Mouse (Mus musculus) heart, postnatal 0 days (tissue): ENCODE data around the gene Son. TPM values are rescaled to one million over a fixed set of nuclear protein-coding genes. Genes with fewer than 3 reads are reported as not detected.
A peak's percentile ranks its signal among the peaks of the same experiment; 100 is the strongest.

Experiments used
- ATAC-seq: fragments of 200-750 bp; cut with Nextera tagmentation; 2 replicates; pipeline ENCODE4 v1.8.0; 2017; ENCODE audit warnings: low read depth, moderate number of reproducible peaks, moderate library complexity; ENCODE audit not compliant: insufficient read depth
- DNase-seq: peaks from one replicate; pipeline ENCODE4 v3.0.0-alpha.2; 2016; ENCODE audit warnings: low spot score
- H3K27ac ChIP-seq: fragments of 300-500 bp; sonication (generic); 2 replicates; pipeline ENCODE4 v1.5.1; 2014; ENCODE audit warnings: low read depth, mild to moderate bottlenecking
- H3K27me3 ChIP-seq: fragments of 300-500 bp; sonication (generic); 2 replicates; pipeline ENCODE4 v1.6.1; 2014; ENCODE audit warnings: low read length, mixed read lengths; ENCODE audit not compliant: control insufficient read depth, insufficient read depth
- H3K36me3 ChIP-seq: fragments of 300-500 bp; sonication (generic); replicated peaks from 2 replicates; pipeline ENCODE4 v1.6.1; 2014; ENCODE audit warnings: low read length, mixed read lengths; ENCODE audit not compliant: control insufficient read depth, insufficient read depth
- H3K4me1 ChIP-seq: fragments of 300-500 bp; sonication (generic); 2 replicates; pipeline ENCODE4 v1.6.1; 2014; ENCODE audit warnings: antibody characterized with exemption; ENCODE audit not compliant: control insufficient read depth, insufficient read depth
- H3K4me2 ChIP-seq: fragments of 300-500 bp; sonication (generic); 2 replicates; pipeline ENCODE4 v1.6.1; 2014; ENCODE audit warnings: low read depth, mild to moderate bottlenecking, low read length, moderate library complexity
- H3K4me3 ChIP-seq: fragments of 300-500 bp; sonication (generic); 2 replicates; pipeline ENCODE4 v1.5.1; 2014; ENCODE audit warnings: low read depth, low read length
- H3K9ac ChIP-seq: fragments of 300-500 bp; sonication (generic); replicated peaks from 2 replicates; pipeline ENCODE4 v1.6.1; 2014; ENCODE audit warnings: low read depth, low read length, mixed read lengths
- H3K9me3 ChIP-seq: fragments of 300-500 bp; sonication (generic); replicated peaks from 2 replicates; pipeline ENCODE4 v1.6.1; 2016; ENCODE audit warnings: low read length; ENCODE audit not compliant: control insufficient read depth
- CTCF ChIP-seq: IDR thresholded peaks from 2 replicates; pipeline ENCODE4 v1.5.1; 2016; ENCODE audit warnings: antibody characterized with exemption, control low read depth, low read depth
- EP300 ChIP-seq: IDR thresholded peaks from 2 replicates; pipeline ENCODE4 v1.6.1; 2016; ENCODE audit warnings: antibody characterized with exemption, low read depth
- WGBS: fragments of 180-500 bp; shearing (Covaris S2); extraction: QIAGEN DNeasy Blood & Tissue Kit; methylation state at CpG from one replicate; pipeline ENCODE4 v1.1.7; 2014; 5-methylcytosine and 5-hydroxymethylcytosine counted together
- polyA plus RNA-seq: library from polyadenylated mRNA; unstranded; fragments of >200 nt; fragmentation: Nextera tagmentation; extraction: Ambion mirVana; gene quantifications from 2 replicates; pipeline ENCODE4 v1.2.1, GENCODE M21; 2015
- total RNA-seq: library from RNA; depleted of rRNA; stranded (reverse); fragments of >200 nt; gene quantifications from 2 replicates; pipeline ENCODE4 v1.2.3, GENCODE M21; 2014; ENCODE audit warnings: low replicate concordance; rRNA removed

Son gene
- total and polyA plus RNA-seq, 2 experiments from 2014 or later, result 69.1 to 243 TPM

GRCm38 (mm10) chr16:91716927-91717349 is 69.6 kb downstream of the Son start:
- Histone ChIP-seq H3K27me3 (no peaks in the 10 kb centered on the region), H3K4me2 (no peak overlapping the region), H3K36me3 (peaks cover 19% of the 10 kb centered on the region; the same call in 1 of the 2 replicates), H3K9ac (no peak overlapping the region), H3K4me3 (no peak overlapping the region), H3K27ac (no peak overlapping the region), H3K9me3 (no peaks in the 10 kb centered on the region), H3K4me1 (no peaks in the 10 kb centered on the region)
- 42% methylated on average over 11 of the region's 11 CpGs for WGBS
- DNase-seq, result peak; percentile 15
- no peak for TF ChIP-seq EP300
- TF ChIP-seq CTCF, result 0 out of 2 replicates have a peak, but pooled peaks have one; percentile 15
- ATAC-seq, result peak; percentile 74

GRCm38 (mm10) chr16:91717399-91717798 is 70.1 kb downstream of the Son start:
- DNase-seq (no peak), ATAC-seq (no peak)
- Histone ChIP-seq H3K4me3 (no peak overlapping the region), H3K27me3 (no peaks in the 10 kb centered on the region), H3K9ac (no peak overlapping the region), H3K27ac (no peak overlapping the region), H3K9me3 (no peaks in the 10 kb centered on the region), H3K4me2 (no peak overlapping the region), H3K36me3 (peaks cover 17% of the 10 kb centered on the region; the same call in 1 of the 2 replicates), H3K4me1 (no peaks in the 10 kb centered on the region)
- TF ChIP-seq EP300 (no peak), CTCF (no peak)
- 74% methylated on average over 4 of the region's 4 CpGs for WGBS

- Histone ChIP-seq H3K4me1 (peaks cover 11% of the 10 kb centered on the region), H3K27ac (no peak overlapping the region), H3K4me2 (no peak overlapping the region), H3K27me3 (no peaks in the 10 kb centered on the region), H3K9me3 (no peaks in the 10 kb centered on the region), H3K9ac (no peak overlapping the region), H3K36me3 (no peaks in the 10 kb centered on the region; the same call in 1 of the 2 replicates), H3K4me3 (no peak overlapping the region)
- peak; percentile 20 for DNase-seq
- ATAC-seq, result no peak
- 53% methylated on average over 3 of the region's 3 CpGs for WGBS
- peak; percentile 64 for TF ChIP-seq CTCF
- no peak for TF ChIP-seq EP300
These were observed 76.9 kb downstream of the Son start for GRCm38 (mm10) chr16:91724247-91724646.

- Histone ChIP-seq H3K27me3 (no peaks in the 10 kb centered on the region), H3K36me3 (no peaks in the 10 kb centered on the region; the same call in 1 of the 2 replicates), H3K27ac (no peak overlapping the region), H3K4me2 (peak overlapping the region; percentile 66), H3K4me3 (peak overlapping the region; percentile 86), H3K9ac (no peak overlapping the region), H3K4me1 (peaks cover 24% of the 10 kb centered on the region), H3K9me3 (no peaks in the 10 kb centered on the region)
- DNase-seq (no peak), ATAC-seq (no peak)
- TF ChIP-seq CTCF (no peak), EP300 (no peak)
- WGBS, result 87% methylated on average over 15 of the region's 15 CpGs
These were observed 80.1 kb downstream of the Son start for GRCm38 (mm10) chr16:91727433-91727832.

GRCm38 (mm10) chr16:91728123-91729065 is 81.1 kb downstream of the Son start, which contains the start of gene Cryzl1:
Gene Cryzl1, minus strand, starts transcription at chr16:91728975.
- Histone ChIP-seq H3K4me1 (peaks cover 24% of the 10 kb centered on the region), H3K27me3 (no peaks in the 10 kb centered on the region), H3K4me3 (peak within 1 kb of the TSS; percentile 86), H3K27ac (peak within 1 kb of the TSS; percentile 93), H3K9ac (peak within 1 kb of the TSS; percentile 86), H3K4me2 (peak within 1 kb of the TSS; percentile 66), H3K9me3 (no peaks in the 10 kb centered on the region), H3K36me3 (no peaks in the 10 kb centered on the region; the same call in 1 of the 2 replicates)
- peak; percentile 100 for DNase-seq
- WGBS, result 1% methylated on average over 46 of the region's 46 CpGs
- TF ChIP-seq CTCF, result no peak
- no peak; the same call in 1 of the 2 replicates for TF ChIP-seq EP300
- ATAC-seq, result peak; percentile 93

Other genes with a start within 250 kb of the Son start
- gene Il10rb, start 241.3 kb upstream of the Son start, total RNA-seq, result 44.4 and 63.3 TPM in 2 replicates
- gene Il10rb, start 241.3 kb upstream of the Son start, polyA plus RNA-seq, result 89.0 and 99.4 TPM in 2 replicates
- gene Ifnar1, start 162.3 kb upstream of the Son start, total RNA-seq, result 32.6 and 42.6 TPM in 2 replicates
- 23.7 and 24.0 TPM in 2 replicates for gene Ifnar1, start 162.3 kb upstream of the Son start, polyA plus RNA-seq
- 77.7 and 87.6 TPM in 2 replicates for gene Ifngr2, start 100.4 kb upstream of the Son start, total RNA-seq
- 149 and 175 TPM in 2 replicates for gene Ifngr2, start 100.4 kb upstream of the Son start, polyA plus RNA-seq
- 54.6 and 62.6 TPM in 2 replicates for gene Tmem50b, start 49.7 kb upstream of the Son start, total RNA-seq
- gene Tmem50b, start 49.7 kb upstream of the Son start, polyA plus RNA-seq, result 51.1 and 55.7 TPM in 2 replicates
- gene Dnajc28, start 28.5 kb upstream of the Son start, total RNA-seq, result 4.6 and 10.7 TPM in 2 replicates
- gene Dnajc28, start 28.5 kb upstream of the Son start, polyA plus RNA-seq, result 9.9 and 15.2 TPM in 2 replicates
- gene Gart, start 554 bp upstream of the Son start, total RNA-seq, result 37.9 and 45.9 TPM in 2 replicates
- 42.2 and 43.9 TPM in 2 replicates for gene Gart, start 554 bp upstream of the Son start, polyA plus RNA-seq
- 4.9 and 6.0 TPM in 2 replicates for gene Donson, start 41.3 kb downstream of the Son start, total RNA-seq
- 4.7 and 5.0 TPM in 2 replicates for gene Donson, start 41.3 kb downstream of the Son start, polyA plus RNA-seq
- 6.6 and 17.5 TPM in 2 replicates for gene Cryzl1, start 81.5 kb downstream of the Son start, total RNA-seq
- gene Cryzl1, start 81.5 kb downstream of the Son start, polyA plus RNA-seq, result 51.8 and 58.4 TPM in 2 replicates
- 25.9 and 64.7 TPM in 2 replicates for gene Itsn1, start 81.8 kb downstream of the Son start, total RNA-seq
- 11.1 and 11.9 TPM in 2 replicates for gene Itsn1, start 81.8 kb downstream of the Son start, polyA plus RNA-seq